Mouse (Mus musculus): ENCODE measurements around the gene Nsf.

Gene Nsf

GRCm38 (mm10) chr11:103838955-103839354, 114.9 kb downstream of the Nsf start:
- DNase-seq (ENCODE audit: low spot score) = no peak

GRCm38 (mm10) chr11:103832331-103832730, 121.5 kb downstream of the Nsf start:
- no peak for DNase-seq (ENCODE audit: low spot score)

GRCm38 (mm10) chr11:103831766-103832165, 122.1 kb downstream of the Nsf start:
- no peak for DNase-seq (ENCODE audit: low spot score)

- no peak for DNase-seq (ENCODE audit: low spot score)
Observed at GRCm38 (mm10) chr11:103830476-103830875, 123.4 kb downstream of the Nsf start.

- no peak for DNase-seq (ENCODE audit: low spot score)
Observed at GRCm38 (mm10) chr11:103829956-103830355, 123.9 kb downstream of the Nsf start.

- DNase-seq (ENCODE audit: low spot score) = no peak
Observed at GRCm38 (mm10) chr11:103828866-103829265, 125.0 kb downstream of the Nsf start.

GRCm38 (mm10) chr11:103827201-103827600, 126.7 kb downstream of the Nsf start:
- no peak for DNase-seq (ENCODE audit: low spot score)

DNA sequence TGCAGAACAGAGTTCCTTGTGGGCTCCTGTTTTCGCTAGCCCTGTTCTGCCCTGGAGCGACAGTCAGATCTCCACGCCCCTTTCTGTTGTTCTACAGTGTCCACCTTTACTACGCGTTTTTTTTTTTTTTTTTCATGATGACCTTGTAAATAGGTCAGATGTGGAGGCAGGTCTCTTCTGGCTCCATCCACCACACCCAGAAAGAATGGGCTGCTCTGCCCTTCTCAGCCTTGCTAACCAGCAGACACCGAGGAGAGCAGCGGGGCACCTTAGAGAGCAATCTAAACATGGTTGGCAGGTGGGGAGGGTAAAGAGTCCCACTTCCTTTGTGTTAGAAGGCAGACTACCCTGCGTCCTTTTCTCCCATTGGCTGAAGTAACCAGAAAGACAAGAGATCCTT, 137.1 kb downstream of the Nsf start:
- DNase-seq (ENCODE audit: low spot score) = no peak

- DNase-seq (ENCODE audit: low spot score) = no peak
Observed at GRCm38 (mm10) chr11:103815986-103816385, 137.9 kb downstream of the Nsf start.

- no peak for DNase-seq (ENCODE audit: low spot score)
Observed at GRCm38 (mm10) chr11:103814808-103815207, 139.0 kb downstream of the Nsf start.

GRCm38 (mm10) chr11:103811246-103811645, 142.6 kb downstream of the Nsf start:
- DNase-seq (ENCODE audit: low spot score) = no peak

DNA sequence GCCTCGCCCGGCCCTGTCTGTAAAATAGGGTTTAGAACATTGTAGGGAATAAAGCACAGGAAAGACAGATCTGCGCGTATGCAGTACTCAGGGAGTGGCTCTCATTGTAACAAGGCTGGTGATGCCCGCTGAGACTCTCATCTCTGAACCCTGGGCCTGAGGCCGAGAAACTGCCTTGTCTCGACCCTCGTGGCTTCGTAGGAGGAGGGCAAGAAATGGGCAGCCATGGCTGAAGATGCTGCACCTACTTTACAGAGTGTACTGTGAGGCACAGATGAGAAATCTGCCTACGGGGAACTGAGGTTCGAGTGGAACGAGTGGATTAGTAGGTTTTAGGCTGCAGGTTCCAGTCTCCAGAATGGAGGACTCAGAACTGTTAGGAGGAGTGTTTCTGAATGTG, 143.2 kb downstream of the Nsf start:
- no peak for DNase-seq (ENCODE audit: low spot score)

- DNase-seq (ENCODE audit: low spot score) = peak; percentile 50
Observed at GRCm38 (mm10) chr11:103809611-103810598, 144.0 kb downstream of the Nsf start.

- peak; percentile 42 for DNase-seq (ENCODE audit: low spot score)
Observed at GRCm38 (mm10) chr11:103808771-103809610, 144.9 kb downstream of the Nsf start.

DNA sequence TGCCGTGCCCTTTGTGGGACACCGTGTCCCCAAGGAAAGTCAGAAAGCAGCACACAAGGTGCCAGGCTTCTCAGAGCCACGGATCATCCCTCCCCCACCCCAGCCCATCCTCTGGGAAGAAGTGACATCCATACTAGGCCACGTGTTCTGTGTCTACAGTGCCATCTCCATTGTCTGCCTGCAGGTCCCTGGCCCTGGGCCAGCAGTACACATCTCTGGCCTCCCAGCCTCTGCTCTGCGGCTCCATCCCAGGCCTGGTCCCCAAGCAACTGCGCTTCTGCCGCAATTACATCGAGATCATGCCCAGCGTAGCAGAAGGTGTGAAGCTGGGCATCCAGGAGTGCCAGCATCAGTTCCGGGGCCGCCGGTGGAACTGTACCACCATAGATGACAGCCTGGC, 145.9 kb downstream of the Nsf start:
- DNase-seq (ENCODE audit: low spot score) = no peak

- no peak for DNase-seq (ENCODE audit: low spot score)
Observed at GRCm38 (mm10) chr11:103804804-103805203, 149.1 kb downstream of the Nsf start.

DNA sequence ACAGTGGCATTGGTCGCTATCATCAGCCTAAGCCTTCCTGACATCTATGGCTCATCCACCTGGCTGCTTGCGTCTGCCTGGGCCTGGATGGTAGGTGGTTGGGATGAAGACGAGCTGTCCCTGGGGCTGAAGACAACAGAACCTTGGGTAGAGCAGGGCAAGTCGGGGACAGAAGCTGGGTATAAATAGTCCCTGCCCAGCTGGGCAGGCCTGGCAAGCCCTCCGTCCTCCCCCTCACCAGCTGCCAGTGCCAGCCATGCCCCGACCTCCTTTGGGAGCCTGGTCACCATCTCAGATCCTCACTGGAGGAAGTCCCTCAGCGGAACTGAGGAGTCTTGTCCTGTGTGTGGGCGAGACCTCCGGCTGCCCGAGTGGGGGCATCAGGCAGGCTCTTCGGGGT, 149.7 kb downstream of the Nsf start:
- DNase-seq (ENCODE audit: low spot score) = no peak

GRCm38 (mm10) chr11:103801128-103801527, 152.7 kb downstream of the Nsf start:
- no peak for DNase-seq (ENCODE audit: low spot score)

DNA sequence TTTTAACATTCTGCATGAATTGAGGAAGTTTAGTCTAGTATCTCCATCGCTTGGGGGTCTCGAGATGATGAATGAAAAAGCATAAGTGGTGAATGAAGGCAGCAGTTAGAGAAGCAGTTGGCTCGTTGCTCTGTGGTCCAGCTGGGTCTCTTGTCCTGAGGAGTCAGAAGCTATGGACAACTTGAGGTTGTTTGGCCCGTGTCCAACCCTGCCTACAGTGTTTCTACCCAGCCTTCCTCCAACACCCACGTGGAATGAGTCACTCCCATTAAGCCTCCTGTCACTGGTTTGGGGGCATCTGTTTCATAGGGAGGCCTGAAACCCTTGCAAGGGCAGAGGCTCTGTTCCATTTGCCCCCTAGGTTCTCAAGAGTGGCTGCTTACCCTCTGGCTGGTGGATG, 163.9 kb downstream of the Nsf start:
- DNase-seq (ENCODE audit: low spot score) = no peak

DNA sequence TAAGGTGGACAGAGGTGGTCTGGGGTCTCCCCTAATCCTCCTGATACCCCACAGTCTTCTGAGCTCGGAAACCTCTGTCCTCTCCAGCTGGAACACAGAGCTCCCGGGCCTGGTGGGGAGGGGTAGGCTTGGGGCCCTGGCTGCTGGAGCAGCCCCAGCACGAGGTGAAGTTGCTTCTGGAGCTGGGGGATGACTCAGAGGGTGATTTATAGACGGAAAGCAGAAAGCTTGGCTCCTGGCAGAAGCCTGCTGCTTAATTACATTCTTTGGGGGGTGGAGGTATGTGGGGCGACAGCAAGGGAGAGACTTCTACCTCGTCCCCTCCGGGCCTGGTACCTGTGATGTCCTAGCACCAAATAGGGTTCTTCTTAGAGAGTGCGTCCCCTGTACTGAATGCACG, 173.7 kb downstream of the Nsf start:
- DNase-seq (ENCODE audit: low spot score) = no peak

GRCm38 (mm10) chr11:103774228-103774530, 179.7 kb downstream of the Nsf start:
- peak; percentile 32 for DNase-seq (ENCODE audit: low spot score)

DNA sequence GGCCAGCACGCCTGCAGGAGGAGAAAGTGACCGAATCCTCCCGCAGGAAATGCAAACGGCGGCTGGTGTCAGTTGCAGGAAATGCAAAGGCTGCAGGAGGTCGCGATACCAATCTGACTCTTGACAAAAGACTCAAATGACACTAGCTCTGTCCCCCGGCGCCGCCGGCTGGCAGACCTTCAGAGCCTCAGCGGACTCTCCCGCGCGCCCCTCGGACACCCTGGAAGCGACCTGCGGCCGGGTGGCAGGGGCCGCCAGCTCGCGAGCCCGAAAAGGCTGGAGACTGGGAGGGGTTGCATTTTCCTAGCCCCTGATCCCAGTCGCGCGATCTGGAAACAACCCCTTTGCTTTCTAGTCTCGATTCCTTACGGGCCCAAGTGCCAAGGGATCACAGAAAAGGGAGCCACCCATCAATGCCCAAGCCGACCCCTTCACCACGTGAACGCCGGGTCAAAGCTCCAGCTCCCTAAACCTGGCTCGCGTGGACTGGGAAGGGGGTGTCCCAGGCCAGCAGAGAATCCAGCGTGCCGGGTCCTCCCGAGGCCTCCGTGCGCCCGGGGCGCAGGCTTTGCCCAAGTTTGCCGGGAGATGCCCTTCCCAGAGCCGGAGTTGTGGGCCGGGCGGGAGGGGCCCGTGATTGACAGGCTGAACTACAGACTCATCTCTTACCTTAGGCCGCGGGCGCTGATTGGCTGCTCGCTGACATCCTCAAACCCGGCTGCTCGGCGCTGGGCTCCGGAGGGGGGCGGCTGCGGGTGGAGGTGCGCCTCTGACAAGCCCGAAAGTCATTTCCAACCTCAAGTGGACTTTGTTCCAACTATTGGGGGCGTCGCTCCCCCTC, 180.2 kb downstream of the Nsf start, which contains the start of gene Wnt3:
Wnt3 (plus strand) TSS at position 764 of the 841 bp plus-strand sequence.
- DNase-seq (ENCODE audit: low spot score) = peak; percentile 72

Measured in embryo, embryonic 10 days (tissue).